Mouse (Mus musculus): ENCODE results near the gene Olfr1253. TPM values are rescaled to one million over a fixed set of nuclear protein-coding genes. Genes with fewer than 3 reads are reported as not detected.

Gene Olfr1253
- not detected in 2 replicates for polyA plus RNA-seq (2012; rRNA removed)

- H3K27ac ChIP-seq (ENCODE audit: insufficient read depth, low read length): no peak within 1 kb of the TSS
- no peaks in the 10 kb centered on the region for H3K4me1 ChIP-seq (ENCODE audit: control insufficient read depth, insufficient read depth, low read length)
- no peak for DNase-seq
- TF ChIP-seq POLR2A (IDR thresholded peaks at IDR 0.05; ENCODE audit: borderline replicate concordance, insufficient read depth, low read length) (no peak), CTCF (IDR thresholded peaks at IDR 0.05; ENCODE audit: borderline replicate concordance, insufficient read depth, low read depth, low read length) (no peak)
- WGBS: 88% methylated on average over 1 of the region's 1 CpGs
- H3K4me3 ChIP-seq (replicated peaks; ENCODE audit: insufficient read depth, low read depth, low read length): no peak within 1 kb of the TSS
- H3K27me3 ChIP-seq (ENCODE audit: control insufficient read depth, insufficient read depth, low read length): no peaks in the 10 kb centered on the region
Measured at GRCm38 (mm10) chr2:89756990-89757389, at the start of gene Olfr1253. Gene Olfr1253, minus strand, starts transcription at chr2:89757090.

DNA sequence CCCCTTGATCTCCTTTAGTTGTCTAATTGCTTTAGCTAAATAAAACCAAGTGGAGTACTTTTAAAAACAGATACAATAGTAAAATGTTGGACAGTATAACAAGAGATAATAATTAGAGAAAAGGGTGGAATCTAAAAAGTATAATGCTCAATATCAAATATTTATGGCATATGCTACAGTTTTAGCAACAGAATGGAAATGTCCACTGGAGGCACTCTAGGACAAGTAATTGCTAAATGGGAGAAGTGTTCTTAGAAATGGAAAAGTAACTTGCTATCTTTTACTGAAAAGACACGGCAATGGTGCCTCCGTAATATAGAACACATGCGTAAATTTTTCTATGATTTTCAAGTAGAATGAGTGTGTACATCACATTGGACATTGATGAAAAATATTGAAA, 42.7 kb upstream of the Olfr1253 start:
- WGBS: 92% methylated on average over 3 of the region's 3 CpGs
- TF ChIP-seq CTCF (IDR thresholded peaks at IDR 0.05; ENCODE audit: borderline replicate concordance, insufficient read depth, low read depth, low read length): no peak
- DNase-seq: no peak
- Histone ChIP-seq H3K27ac (ENCODE audit: insufficient read depth, low read length) (no peak overlapping the region), H3K4me3 (replicated peaks; ENCODE audit: insufficient read depth, low read depth, low read length) (no peak overlapping the region), H3K27me3 (ENCODE audit: control insufficient read depth, insufficient read depth, low read length) (no peaks in the 10 kb centered on the region), H3K4me1 (ENCODE audit: control insufficient read depth, insufficient read depth, low read length) (no peaks in the 10 kb centered on the region)

- TF ChIP-seq CTCF (IDR thresholded peaks at IDR 0.05; ENCODE audit: borderline replicate concordance, insufficient read depth, low read depth, low read length): no peak
- no peak for TF ChIP-seq POLR2A (IDR thresholded peaks at IDR 0.05; ENCODE audit: borderline replicate concordance, insufficient read depth, low read length)
- H3K27me3 ChIP-seq (ENCODE audit: control insufficient read depth, insufficient read depth, low read length): no peaks in the 10 kb centered on the region
- H3K27ac ChIP-seq (ENCODE audit: insufficient read depth, low read length): no peak within 1 kb of the TSS
- no peak within 1 kb of the TSS for H3K4me3 ChIP-seq (replicated peaks; ENCODE audit: insufficient read depth, low read depth, low read length)
- H3K4me1 ChIP-seq (ENCODE audit: control insufficient read depth, insufficient read depth, low read length): no peaks in the 10 kb centered on the region
- DNase-seq: no peak
Measured at GRCm38 (mm10) chr2:89793519-89793918, 36.6 kb upstream of the Olfr1253 start, which contains the start of gene Olfr1254. Gene Olfr1254, minus strand, starts transcription at chr2:89793619.

- no peak for DNase-seq
- Histone ChIP-seq H3K27ac (ENCODE audit: insufficient read depth, low read length) (no peak within 1 kb of the TSS), H3K27me3 (ENCODE audit: control insufficient read depth, insufficient read depth, low read length) (no peaks in the 10 kb centered on the region), H3K4me1 (ENCODE audit: control insufficient read depth, insufficient read depth, low read length) (no peaks in the 10 kb centered on the region), H3K4me3 (replicated peaks; ENCODE audit: insufficient read depth, low read depth, low read length) (no peak within 1 kb of the TSS)
- TF ChIP-seq POLR2A (IDR thresholded peaks at IDR 0.05; ENCODE audit: borderline replicate concordance, insufficient read depth, low read length): no peak
- TF ChIP-seq CTCF (IDR thresholded peaks at IDR 0.05; ENCODE audit: borderline replicate concordance, insufficient read depth, low read depth, low read length): no peak
- 8% methylated on average over 1 of the region's 1 CpGs for WGBS
Measured at GRCm38 (mm10) chr2:89724912-89725311, 32.0 kb downstream of the Olfr1253 start, which contains the start of gene Olfr1252. Gene Olfr1252, minus strand, starts transcription at chr2:89725012.

Other genes starting within 250 kb of the Olfr1253 start
- not detected in 2 replicates for gene Olfr1243, start 225.6 kb downstream of the Olfr1253 start, polyA plus RNA-seq (2012; rRNA removed)
- gene Olfr1245, start 178.6 kb downstream of the Olfr1253 start, polyA plus RNA-seq (2012; rRNA removed): not detected in 2 replicates
- gene Olfr1246, start 163.9 kb downstream of the Olfr1253 start, polyA plus RNA-seq (2012; rRNA removed): not detected in 2 replicates
- gene Olfr1247, start 143.0 kb downstream of the Olfr1253 start, polyA plus RNA-seq (2012; rRNA removed): 0.02 TPM in 1 of 2 replicates, not detected in the other
- not detected in 2 replicates for gene Olfr1248, start 138.8 kb downstream of the Olfr1253 start, polyA plus RNA-seq (2012; rRNA removed)
- gene Olfr1249, start 122.1 kb downstream of the Olfr1253 start, polyA plus RNA-seq (2012; rRNA removed): not detected in 2 replicates
- gene Olfr1250, start 95.6 kb downstream of the Olfr1253 start, polyA plus RNA-seq (2012; rRNA removed): not detected in 2 replicates
- not detected in 2 replicates for gene Olfr1251, start 85.2 kb downstream of the Olfr1253 start, polyA plus RNA-seq (2012; rRNA removed)
- not detected in 2 replicates for gene Olfr1252, start 32.1 kb downstream of the Olfr1253 start, polyA plus RNA-seq (2012; rRNA removed)
- not detected in 2 replicates for gene Olfr1254, start 36.5 kb upstream of the Olfr1253 start, polyA plus RNA-seq (2012; rRNA removed)
- gene Olfr1255, start 55.0 kb upstream of the Olfr1253 start, polyA plus RNA-seq (2012; rRNA removed): not detected in 2 replicates
- gene Olfr1256, start 84.5 kb upstream of the Olfr1253 start, polyA plus RNA-seq (2012; rRNA removed): not detected in 2 replicates
- not detected in 2 replicates for gene Olfr48, start 91.1 kb upstream of the Olfr1253 start, polyA plus RNA-seq (2012; rRNA removed)
- not detected in 2 replicates for gene Olfr1257, start 121.3 kb upstream of the Olfr1253 start, polyA plus RNA-seq (2012; rRNA removed)
- gene Olfr1258, start 170.2 kb upstream of the Olfr1253 start, polyA plus RNA-seq (2012; rRNA removed): not detected in 2 replicates
- not detected in 2 replicates for gene Olfr1259, start 191.6 kb upstream of the Olfr1253 start, polyA plus RNA-seq (2012; rRNA removed)
- gene Olfr1260, start 217.2 kb upstream of the Olfr1253 start, polyA plus RNA-seq (2012; rRNA removed): not detected in 2 replicates
- gene Olfr1261, start 234.1 kb upstream of the Olfr1253 start, polyA plus RNA-seq (2012; rRNA removed): not detected in 2 replicates
- not detected in 2 replicates for gene Olfr1262, start 243.1 kb upstream of the Olfr1253 start, polyA plus RNA-seq (2012; rRNA removed)